Mouse (Mus musculus) ES-E14 (cell line): ENCODE results near the gene Zbtb18. TPM values are rescaled to one million over a fixed set of nuclear protein-coding genes. Genes with fewer than 3 reads are reported as not detected.

Experiments
- DNase-seq: peaks from one replicate; pipeline ENCODE4 v3.0.0-alpha.2; 2013; ENCODE audit warnings: low read depth, low spot score
- H3K27ac ChIP-seq: 2 replicates; pipeline ENCODE4 v1.5.1; 2012; ENCODE audit warnings: low read depth, mild to moderate bottlenecking, low read length, moderate library complexity, mixed read lengths; ENCODE audit not compliant: poor library complexity, insufficient read depth, severe bottlenecking
- H3K36me3 ChIP-seq: 2 replicates; pipeline ENCODE4 v1.6.1; 2012; ENCODE audit warnings: mild to moderate bottlenecking, low read length, moderate library complexity, mixed read lengths; ENCODE audit not compliant: control insufficient read depth, poor library complexity, insufficient read depth, severe bottlenecking
- H3K4me1 ChIP-seq, 2 experiments: fragments of 150-350 bp in 1 of 2; sonication (generic) in 1 of 2; 2 replicates each; pipeline ENCODE4 v1.6.1; 2012; ENCODE audit warnings: low read length in 2 of 2, mild to moderate bottlenecking in 1 of 2, mixed read lengths in 1 of 2; ENCODE audit not compliant: control insufficient read depth in 2 of 2, insufficient read depth in 2 of 2, poor library complexity in 1 of 2
- H3K4me3 ChIP-seq, 2 experiments: fragments of 150-350 bp in 1 of 2; sonication (generic) in 1 of 2; 2 replicates each; pipeline ENCODE4 v1.5.1; 2012; ENCODE audit warnings: low read length in 2 of 2, low read depth in 1 of 2, mild to moderate bottlenecking in 1 of 2, mixed read lengths in 1 of 2; ENCODE audit not compliant: insufficient read depth in 1 of 2, poor library complexity in 1 of 2, severe bottlenecking in 1 of 2
- H3K9ac ChIP-seq: 2 replicates; pipeline ENCODE4 v1.6.1; 2012; ENCODE audit warnings: low read depth, mild to moderate bottlenecking, low read length, mixed read lengths; ENCODE audit not compliant: poor library complexity, insufficient read depth, severe bottlenecking
- H3K9me3 ChIP-seq: fragments of 150-350 bp; sonication (generic); 2 replicates; pipeline ENCODE4 v1.6.1; 2012; ENCODE audit warnings: low read depth, mild to moderate bottlenecking, low read length; ENCODE audit not compliant: control insufficient read depth, insufficient read depth
- CHD2 ChIP-seq: IDR thresholded peaks from 2 replicates; pipeline ENCODE4 v1.6.1; 2014; ENCODE audit warnings: mild to moderate bottlenecking, low read depth, low read length, inconsistent platforms
- HCFC1 ChIP-seq: IDR thresholded peaks from 2 replicates; pipeline ENCODE4 v1.6.1; 2012; ENCODE audit warnings: low read length, inconsistent platforms, borderline replicate concordance; ENCODE audit not compliant: insufficient read depth
- MAFK ChIP-seq: IDR thresholded peaks from 2 replicates; pipeline ENCODE4 v1.6.1; 2014; ENCODE audit warnings: mild to moderate bottlenecking, low read depth, low read length, inconsistent platforms; ENCODE audit not compliant: insufficient read depth
- ZC3H11A ChIP-seq: IDR thresholded peaks from 2 replicates; pipeline ENCODE4 v1.6.1; 2012; ENCODE audit warnings: low read depth, mild to moderate bottlenecking, inconsistent platforms, low read length, borderline replicate concordance
- ZNF384 ChIP-seq: IDR thresholded peaks from 2 replicates; pipeline ENCODE4 v1.6.1; 2012; ENCODE audit warnings: low read depth, low read length, inconsistent platforms
- in situ Hi-C, 2 experiments: fragments of 600-800 bp; cut with MboI; formaldehyde crosslinking; loops; one replicate each; pipeline ENCODE4 v1.15.1; 2025; ENCODE audit warnings: low sequenced_read_pairs in 2 of 2, inconsistent platforms in 1 of 2; ENCODE audit not compliant: unreplicated experiment in 2 of 2
- total RNA-seq: library from RNA; depleted of rRNA; stranded (reverse); fragments of 300-350 nt; gene quantifications from 2 replicates; pipeline ENCODE4 v1.2.3, GENCODE M21; 2012

Zbtb18 gene
- total RNA-seq, 1 experiment: 11.5 TPM

GRCm38 (mm10) chr1:177411359-177412358 lies 30.5 kb upstream of the Zbtb18 start:
- no peak overlapping the region; the same call in 1 of the 2 replicates for H3K27ac ChIP-seq
- H3K4me3 ChIP-seq: no peak overlapping the region
- in situ Hi-C loops: no loop called here

DNA sequence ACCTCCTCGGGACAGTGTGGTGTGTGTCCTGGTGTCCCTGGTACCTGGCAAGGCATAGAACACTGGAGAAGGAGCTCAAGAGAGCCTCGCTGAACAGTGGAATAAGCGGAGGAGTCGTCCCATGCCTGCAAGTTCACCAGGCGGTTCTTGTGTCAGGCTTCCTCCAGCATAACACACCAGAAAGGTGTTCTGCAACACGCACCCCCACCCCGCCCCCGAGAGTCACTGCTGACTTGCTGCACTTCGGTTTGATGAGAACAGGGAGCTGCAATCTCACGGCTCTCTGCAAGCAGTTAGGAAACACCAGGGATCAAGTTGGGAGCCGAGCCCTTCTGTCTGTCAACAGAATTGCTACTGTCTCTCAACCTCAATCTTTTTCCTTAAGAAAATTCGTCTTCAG lies 22.8 kb upstream of the Zbtb18 start:
- no peaks in the 10 kb centered on the region for H3K9me3 ChIP-seq
- no peak overlapping the region for H3K9ac ChIP-seq
- in situ Hi-C loops: no loop called here
- H3K36me3 ChIP-seq: no peaks in the 10 kb centered on the region
- DNase-seq: no peak
- no peak for TF ChIP-seq CHD2
- no peak for TF ChIP-seq HCFC1
- no peak for TF ChIP-seq ZNF384
- TF ChIP-seq ZC3H11A: no peak
- TF ChIP-seq MAFK: no peak
- H3K4me1 ChIP-seq: no peaks in the 10 kb centered on the region; a peak in 1 of 4 replicates
- H3K4me3 ChIP-seq: no peak overlapping the region
- no peak overlapping the region for H3K27ac ChIP-seq

More at GRCm38 (mm10) chr1:177411359-177412358, 30.5 kb upstream of the Zbtb18 start:
- no peak for TF ChIP-seq ZNF384
- TF ChIP-seq MAFK: no peak
- TF ChIP-seq ZC3H11A: no peak
- Histone ChIP-seq H3K36me3 (no peaks in the 10 kb centered on the region), H3K4me1 (no peaks in the 10 kb centered on the region), H3K9ac (no peak overlapping the region), H3K9me3 (no peaks in the 10 kb centered on the region)
- DNase-seq: no peak

DNA sequence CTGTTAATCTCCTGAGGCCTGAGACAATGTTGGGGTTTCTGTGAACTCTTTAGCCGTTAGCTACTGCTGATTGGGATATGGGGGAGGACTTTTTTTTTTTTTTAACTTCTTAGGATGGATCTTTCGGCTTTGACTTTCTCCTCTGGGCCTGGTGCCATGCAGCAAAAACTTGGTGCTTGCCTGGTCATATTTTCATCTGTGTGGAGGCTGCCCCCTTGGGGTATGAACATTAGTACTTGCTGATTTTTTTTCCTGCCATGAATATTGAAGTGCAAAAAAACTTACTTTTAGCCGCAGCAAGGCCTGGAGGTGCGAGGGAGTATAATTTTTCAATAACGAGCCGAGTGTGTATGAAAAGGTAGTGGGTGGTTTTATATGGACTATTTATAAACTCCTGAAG lies 22.0 kb upstream of the Zbtb18 start:
- H3K4me3 ChIP-seq: no peak overlapping the region
- H3K9ac ChIP-seq: no peak overlapping the region
- no peak overlapping the region for H3K27ac ChIP-seq
- TF ChIP-seq ZC3H11A: no peak
- TF ChIP-seq ZNF384: no peak
- TF ChIP-seq CHD2: no peak
- TF ChIP-seq MAFK: no peak
- no peak for TF ChIP-seq HCFC1
- H3K4me1 ChIP-seq: no peaks in the 10 kb centered on the region; a peak in 1 of 4 replicates
- H3K9me3 ChIP-seq: no peaks in the 10 kb centered on the region
- H3K36me3 ChIP-seq: no peaks in the 10 kb centered on the region
- DNase-seq: no peak
- in situ Hi-C loops: no loop called here

DNA sequence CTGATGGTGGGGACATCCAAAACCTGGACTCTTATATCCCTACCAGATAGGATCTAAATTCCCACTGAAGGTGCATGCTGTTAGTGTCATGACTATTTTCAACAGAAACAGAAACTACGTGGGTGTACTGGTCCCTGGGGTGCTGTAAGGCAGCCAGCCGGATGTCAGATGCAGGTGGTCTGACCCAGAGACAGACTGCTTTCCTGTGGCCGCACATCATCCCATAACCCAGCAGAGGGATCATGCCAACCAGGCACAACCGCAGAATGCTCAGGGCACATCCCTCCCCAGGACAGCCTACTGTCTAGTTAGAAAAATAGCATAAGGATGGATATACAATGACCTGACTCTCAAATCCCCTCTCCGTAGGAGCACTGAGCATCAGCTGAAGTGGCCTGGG lies 14.3 kb upstream of the Zbtb18 start:
- no peak overlapping the region for H3K27ac ChIP-seq
- in situ Hi-C loops: no loop called here
- no peak for DNase-seq
- TF ChIP-seq CHD2 (no peak), ZNF384 (no peak), MAFK (no peak), ZC3H11A (no peak), HCFC1 (no peak)
- no peaks in the 10 kb centered on the region for H3K4me1 ChIP-seq
- H3K9ac ChIP-seq: no peak overlapping the region
- H3K36me3 ChIP-seq: no peaks in the 10 kb centered on the region
- H3K4me3 ChIP-seq: no peak overlapping the region
- H3K9me3 ChIP-seq: no peaks in the 10 kb centered on the region
